Mouse (Mus musculus) forebrain, embryonic 15.5 days (tissue): ENCODE measurements around the gene Otud1. TPM values are rescaled to one million over a fixed set of nuclear protein-coding genes. Genes with fewer than 3 reads are reported as not detected.
A peak's percentile ranks its signal among the peaks of the same experiment; 100 is the strongest.

Experiments
- ATAC-seq: fragments of 200-750 bp; cut with Nextera tagmentation; replicated peaks from 2 replicates; pipeline ENCODE4 v1.8.0; 2017; ENCODE audit warnings: mild to moderate bottlenecking, moderate TSS enrichment, moderate library complexity
- H3K27ac ChIP-seq: fragments of 300-500 bp; sonication (generic); replicated peaks from 2 replicates; pipeline ENCODE4 v1.5.1; 2015; ENCODE audit warnings: mild to moderate bottlenecking, inconsistent platforms
- H3K27me3 ChIP-seq: fragments of 300-500 bp; sonication (generic); 2 replicates; pipeline ENCODE4 v1.6.1; 2015; ENCODE audit warnings: inconsistent platforms
- H3K36me3 ChIP-seq: fragments of 300-500 bp; sonication (generic); 2 replicates; pipeline ENCODE4 v1.6.1; 2015; ENCODE audit warnings: mild to moderate bottlenecking, inconsistent platforms
- H3K4me1 ChIP-seq: fragments of 300-500 bp; sonication (generic); 2 replicates; pipeline ENCODE4 v1.6.1; 2015; ENCODE audit warnings: inconsistent platforms
- H3K4me2 ChIP-seq: fragments of 300-500 bp; sonication (generic); replicated peaks from 2 replicates; pipeline ENCODE4 v1.6.1; 2015; ENCODE audit warnings: mild to moderate bottlenecking, inconsistent platforms
- H3K4me3 ChIP-seq: fragments of 300-500 bp; sonication (generic); 2 replicates; pipeline ENCODE4 v1.5.1; 2015; ENCODE audit warnings: mild to moderate bottlenecking, inconsistent platforms
- H3K9ac ChIP-seq: fragments of 300-500 bp; sonication (generic); replicated peaks from 2 replicates; pipeline ENCODE4 v1.6.1; 2015; ENCODE audit warnings: mild to moderate bottlenecking, inconsistent platforms
- H3K9me3 ChIP-seq: fragments of 300-500 bp; sonication (generic); 2 replicates; pipeline ENCODE4 v1.6.1; 2016; ENCODE audit warnings: inconsistent platforms
- whole genome bisulfite sequencing: fragments of 180-500 bp; shearing (Covaris S2); methylation state at CpG from one replicate; pipeline ENCODE4 v1.1.7; 2015; ENCODE audit warnings: mixed read lengths; 5-methylcytosine and 5-hydroxymethylcytosine counted together
- polyA plus RNA-seq: library from polyadenylated mRNA; unstranded; fragments of >200 nt; fragmentation: Nextera tagmentation; extraction: Ambion mirVana; gene quantifications from 2 replicates; pipeline ENCODE4 v1.2.1, GENCODE M21; 2015

The Otud1 gene
- polyA plus RNA-seq, 1 experiment from 2014 or later = 1.9 TPM

- H3K27me3 ChIP-seq = no peaks in the 10 kb centered on the region
Observed at GRCm38 (mm10) chr2:19690094-19690493, 32.5 kb downstream of the Otud1 start.

GRCm38 (mm10) chr2:19699573-19700295, 42.2 kb downstream of the Otud1 start:
- Histone ChIP-seq H3K27me3 (no peaks in the 10 kb centered on the region), H3K4me3 (no peak overlapping the region), H3K36me3 (no peaks in the 10 kb centered on the region), H3K4me1 (peaks cover 5% of the 10 kb centered on the region; the same call in 1 of the 2 replicates), H3K4me2 (no peak overlapping the region), H3K27ac (no peak overlapping the region), H3K9me3 (no peaks in the 10 kb centered on the region), H3K9ac (no peak overlapping the region)
- WGBS = 87% methylated on average over 4 of the region's 4 CpGs
- ATAC-seq = no peak

More at GRCm38 (mm10) chr2:19690094-19690493, 32.5 kb downstream of the Otud1 start:
- Histone ChIP-seq H3K36me3 (no peaks in the 10 kb centered on the region), H3K4me3 (no peak overlapping the region), H3K4me2 (no peak overlapping the region), H3K27ac (no peak overlapping the region), H3K9me3 (no peaks in the 10 kb centered on the region), H3K9ac (no peak overlapping the region), H3K4me1 (0 out of 2 replicates have a peak, but pooled peaks cover 5% of the 10 kb centered on the region)
- 86% methylated on average over 14 of the region's 14 CpGs for WGBS
- ATAC-seq = no peak

- Histone ChIP-seq H3K9me3 (no peaks in the 10 kb centered on the region), H3K27me3 (no peaks in the 10 kb centered on the region), H3K4me2 (no peak overlapping the region), H3K36me3 (no peaks in the 10 kb centered on the region), H3K4me3 (no peak overlapping the region), H3K9ac (no peak overlapping the region), H3K4me1 (peaks cover 5% of the 10 kb centered on the region; the same call in 1 of the 2 replicates), H3K27ac (no peak overlapping the region)
- ATAC-seq = no peak
- WGBS = 92% methylated on average over 3 of the region's 3 CpGs
Observed at GRCm38 (mm10) chr2:19701386-19701785, 43.8 kb downstream of the Otud1 start.

GRCm38 (mm10) chr2:19703020-19703613, 45.6 kb downstream of the Otud1 start:
- Histone ChIP-seq H3K9me3 (no peaks in the 10 kb centered on the region), H3K4me1 (peaks cover 5% of the 10 kb centered on the region; the same call in 1 of the 2 replicates), H3K27me3 (no peaks in the 10 kb centered on the region), H3K9ac (no peak overlapping the region), H3K4me3 (no peak overlapping the region), H3K27ac (no peak overlapping the region), H3K36me3 (no peaks in the 10 kb centered on the region), H3K4me2 (no peak overlapping the region)
- peak; percentile 76; the same call in 1 of the 2 replicates for ATAC-seq

GRCm38 (mm10) chr2:19703670-19704069, 46.1 kb downstream of the Otud1 start:
- Histone ChIP-seq H3K4me2 (no peak overlapping the region), H3K4me1 (peaks cover 5% of the 10 kb centered on the region; the same call in 1 of the 2 replicates), H3K27me3 (no peaks in the 10 kb centered on the region), H3K9ac (no peak overlapping the region), H3K4me3 (no peak overlapping the region), H3K36me3 (no peaks in the 10 kb centered on the region), H3K9me3 (no peaks in the 10 kb centered on the region), H3K27ac (no peak overlapping the region)
- 48% methylated on average over 4 of the region's 4 CpGs for WGBS
- peak; percentile 61 for ATAC-seq

- ATAC-seq = no peak
- Histone ChIP-seq H3K27ac (no peak overlapping the region), H3K27me3 (no peaks in the 10 kb centered on the region)
Observed at GRCm38 (mm10) chr2:19704272-19704671, 46.7 kb downstream of the Otud1 start.

GRCm38 (mm10) chr2:19706886-19707285, 49.3 kb downstream of the Otud1 start:
- Histone ChIP-seq H3K27ac (no peak overlapping the region), H3K36me3 (no peaks in the 10 kb centered on the region), H3K9ac (no peak overlapping the region), H3K27me3 (no peaks in the 10 kb centered on the region), H3K4me3 (no peak overlapping the region), H3K4me2 (no peak overlapping the region), H3K9me3 (no peaks in the 10 kb centered on the region), H3K4me1 (peaks cover 5% of the 10 kb centered on the region; the same call in 1 of the 2 replicates)
- WGBS = 84% methylated on average over 4 of the region's 4 CpGs
- no peak for ATAC-seq

More at GRCm38 (mm10) chr2:19704272-19704671, 46.7 kb downstream of the Otud1 start:
- no peak overlapping the region for H3K4me3 ChIP-seq
- peaks cover 5% of the 10 kb centered on the region; the same call in 1 of the 2 replicates for H3K4me1 ChIP-seq
- H3K9me3 ChIP-seq = no peaks in the 10 kb centered on the region
- H3K4me2 ChIP-seq = no peak overlapping the region
- no peak overlapping the region for H3K9ac ChIP-seq
- H3K36me3 ChIP-seq = no peaks in the 10 kb centered on the region

Other genes with a start within 250 kb of the Otud1 start
- gene Ptf1a, start 212.1 kb upstream of the Otud1 start, polyA plus RNA-seq = 0.11 TPM in 1 of 2 replicates, not detected in the other
- gene 4921504E06Rik, start 103.8 kb upstream of the Otud1 start, polyA plus RNA-seq = not detected in 2 replicates